Mouse (Mus musculus) intestine, embryonic 14.5 days (tissue): ENCODE results near the gene Ehd3. TPM values are rescaled to one million over a fixed set of nuclear protein-coding genes. Genes with fewer than 3 reads are reported as not detected.
"Not testable (repeated sequence)": the region's sequence is repeated elsewhere in the genome, so short reads cannot be mapped to it uniquely, and the experiment has no call there.

ENCODE experiments used
- ATAC-seq: fragments of 200-750 bp; cut with Nextera tagmentation; replicated peaks from 2 replicates; pipeline ENCODE4 v1.8.0; 2017; ENCODE audit warnings: low read depth, moderate number of reproducible peaks, moderate TSS enrichment, moderate library complexity; ENCODE audit not compliant: low FRiP score, low TSS enrichment
- DNase-seq: peaks from one replicate; pipeline ENCODE4 v3.0.0-alpha.2; 2018; ENCODE audit warnings: low spot score
- H3K27ac ChIP-seq: fragments of 300-500 bp; sonication (generic); 2 replicates; pipeline ENCODE4 v1.5.1; 2014; ENCODE audit warnings: low read depth, mild to moderate bottlenecking, control low read depth
- H3K27me3 ChIP-seq: fragments of 300-500 bp; sonication (generic); replicated peaks from 2 replicates; pipeline ENCODE4 v1.6.1; 2014; ENCODE audit warnings: low read length, control low read depth; ENCODE audit not compliant: control insufficient read depth, insufficient read depth
- H3K36me3 ChIP-seq: fragments of 300-500 bp; sonication (generic); 2 replicates; pipeline ENCODE4 v1.6.1; 2014; ENCODE audit warnings: low read length, control low read depth; ENCODE audit not compliant: control insufficient read depth, insufficient read depth
- H3K4me1 ChIP-seq: fragments of 300-500 bp; sonication (generic); replicated peaks from 2 replicates; pipeline ENCODE4 v1.6.1; 2014; ENCODE audit warnings: low read length, control low read depth, mixed read lengths; ENCODE audit not compliant: control insufficient read depth, insufficient read depth
- H3K4me2 ChIP-seq: fragments of 300-500 bp; sonication (generic); 2 replicates; pipeline ENCODE4 v1.6.1; 2014; ENCODE audit warnings: low read length
- H3K4me3 ChIP-seq: fragments of 300-500 bp; sonication (generic); 2 replicates; pipeline ENCODE4 v1.5.1; 2014; ENCODE audit warnings: low read depth, low read length, control low read depth, mixed read lengths
- H3K9ac ChIP-seq: fragments of 300-500 bp; sonication (generic); 2 replicates; pipeline ENCODE4 v1.6.1; 2014; ENCODE audit warnings: mild to moderate bottlenecking, low read length
- H3K9me3 ChIP-seq: fragments of 300-500 bp; sonication (generic); 2 replicates; pipeline ENCODE4 v1.6.1; 2016; ENCODE audit warnings: low read length, control low read depth; ENCODE audit not compliant: control insufficient read depth
- WGBS: fragments of 180-500 bp; shearing (Covaris S2); extraction: QIAGEN DNeasy Blood & Tissue Kit; methylation state at CpG from one replicate; pipeline ENCODE4 v1.1.7; 2014; 5-methylcytosine and 5-hydroxymethylcytosine counted together
- polyA plus RNA-seq: library from polyadenylated mRNA; unstranded; fragments of >200 nt; fragmentation: Nextera tagmentation; extraction: Ambion mirVana; gene quantifications from 2 replicates; pipeline ENCODE4 v1.2.1, GENCODE M21; 2014

The Ehd3 gene
- polyA plus RNA-seq, 1 experiment from 2014 or later = 6.8 TPM

DNA sequence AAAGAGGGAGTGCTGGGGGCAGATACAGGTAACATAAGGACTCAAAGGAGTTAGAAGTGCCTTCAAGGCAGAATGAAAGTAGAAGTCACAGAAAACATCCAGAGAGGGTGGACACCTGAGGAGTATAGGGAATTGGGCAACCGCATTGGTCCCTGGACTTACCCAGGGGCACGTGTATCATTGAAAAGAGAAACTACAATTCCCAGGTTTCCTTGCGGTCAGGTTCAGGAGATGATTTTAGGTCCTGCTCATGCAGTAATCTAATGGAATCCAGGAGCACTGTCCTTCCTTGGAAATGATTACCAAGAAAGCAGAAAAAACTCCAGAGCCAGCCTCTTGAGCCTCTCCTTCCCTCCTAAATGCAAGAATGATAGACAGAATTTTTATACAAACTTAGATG is 29.5 kb downstream of the Ehd3 start:
- WGBS = 90% methylated on average over 3 of the region's 3 CpGs
- ATAC-seq = no peak

DNA sequence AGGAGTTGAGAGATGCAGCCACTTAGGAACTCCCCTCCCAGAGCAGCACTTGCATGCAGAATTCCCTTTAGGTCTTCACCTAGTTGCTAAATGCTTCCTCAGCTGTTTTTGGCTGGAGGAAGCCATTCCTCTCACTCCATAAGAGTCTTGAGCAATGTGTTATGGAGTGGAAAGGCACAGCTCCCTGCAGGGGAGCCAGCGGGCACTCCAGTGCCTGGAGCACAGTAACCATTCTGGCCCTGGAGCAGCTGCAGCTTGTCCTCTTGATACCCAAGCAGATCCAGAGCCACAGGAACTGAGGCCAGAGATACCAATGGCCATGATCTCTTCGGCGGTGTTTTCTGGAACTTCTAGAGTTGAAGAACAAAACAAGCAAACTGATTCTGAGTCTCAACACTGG is 32.7 kb downstream of the Ehd3 start:
- 97% methylated on average over 3 of the region's 3 CpGs for WGBS
- Histone ChIP-seq H3K4me1 (no peaks in the 10 kb centered on the region), H3K4me3 (no peak overlapping the region), H3K9ac (no peak overlapping the region), H3K4me2 (no peak overlapping the region), H3K27ac (no peak overlapping the region), H3K27me3 (no peaks in the 10 kb centered on the region), H3K36me3 (no peaks in the 10 kb centered on the region), H3K9me3 (no peaks in the 10 kb centered on the region)
- ATAC-seq (no peak), DNase-seq (no peak)

More for the DNA sequence above, 29.5 kb downstream of the Ehd3 start:
- Histone ChIP-seq H3K9me3 (no peaks in the 10 kb centered on the region), H3K4me3 (no peak overlapping the region), H3K36me3 (no peaks in the 10 kb centered on the region), H3K9ac (no peak overlapping the region), H3K27ac (no peak overlapping the region), H3K27me3 (no peaks in the 10 kb centered on the region), H3K4me1 (no peaks in the 10 kb centered on the region), H3K4me2 (no peak overlapping the region)
- DNase-seq = no peak

DNA sequence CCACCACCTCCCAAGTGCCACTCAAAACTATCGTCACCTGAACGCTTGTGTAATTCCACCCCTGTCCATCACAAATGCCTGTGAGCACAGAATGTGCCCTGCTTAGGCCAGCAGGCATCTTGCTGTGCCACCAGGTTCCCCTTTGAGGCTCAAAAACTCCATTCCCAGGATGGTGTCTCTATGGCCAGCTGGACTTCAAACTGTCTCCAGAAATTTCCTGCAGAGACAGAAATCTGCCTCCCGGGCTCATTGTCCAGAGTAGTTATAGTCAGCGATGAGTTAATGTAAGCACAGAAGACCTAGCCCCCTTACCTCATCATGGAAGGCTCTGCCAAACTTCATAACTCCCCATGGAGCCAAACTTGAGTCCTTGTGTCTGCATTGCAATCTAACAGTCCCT is 33.3 kb downstream of the Ehd3 start:
- no peak for DNase-seq
- H3K4me3 ChIP-seq = no peak overlapping the region
- 88% methylated on average over 4 of the region's 4 CpGs for WGBS
- H3K9me3 ChIP-seq = no peaks in the 10 kb centered on the region
- no peak overlapping the region for H3K27ac ChIP-seq
- no peak for ATAC-seq
- H3K27me3 ChIP-seq = no peaks in the 10 kb centered on the region
- no peaks in the 10 kb centered on the region for H3K4me1 ChIP-seq
- no peak overlapping the region for H3K9ac ChIP-seq
- no peak overlapping the region for H3K4me2 ChIP-seq
- H3K36me3 ChIP-seq = no peaks in the 10 kb centered on the region

DNA sequence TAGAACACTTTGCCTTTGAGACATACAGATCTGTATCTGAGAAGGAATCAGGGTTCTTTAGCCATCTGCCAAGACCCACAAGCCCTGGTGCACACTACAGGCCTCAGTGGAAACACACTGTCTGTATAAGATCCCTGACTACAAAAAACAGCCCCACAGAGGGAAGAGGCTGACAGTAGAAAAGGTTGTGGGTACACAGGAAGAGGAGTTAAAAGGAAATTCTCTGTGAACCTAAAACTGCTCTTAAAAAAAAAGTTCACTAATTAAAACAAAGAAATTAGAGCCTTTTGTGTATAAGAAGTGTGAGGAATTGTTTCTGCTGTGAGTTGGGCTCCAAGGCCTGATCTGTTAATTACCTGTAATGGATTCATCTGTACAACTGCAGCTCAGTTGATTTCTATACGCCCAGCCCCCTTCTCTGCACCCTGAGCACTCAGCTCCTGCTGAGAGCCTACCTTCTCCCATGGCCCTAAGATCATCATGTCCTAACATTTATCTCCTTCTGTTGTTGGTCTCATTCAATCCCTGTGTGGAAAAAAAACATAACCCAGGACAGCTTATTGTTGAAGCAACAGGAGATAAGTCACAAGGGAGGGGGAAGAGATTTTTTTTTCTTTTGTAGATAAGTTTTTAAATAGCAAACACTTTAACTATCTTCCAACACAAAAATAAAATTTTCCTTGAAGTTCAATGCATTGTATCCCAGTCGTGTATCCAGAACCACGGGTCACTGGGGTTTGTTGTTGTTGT is 35.3 kb downstream of the Ehd3 start:
- no peak for ATAC-seq
- Histone ChIP-seq H3K36me3 (no peaks in the 10 kb centered on the region), H3K4me1 (no peaks in the 10 kb centered on the region), H3K9me3 (no peaks in the 10 kb centered on the region), H3K4me2 (no peak overlapping the region), H3K27ac (no peak overlapping the region), H3K9ac (no peak overlapping the region), H3K4me3 (no peak overlapping the region), H3K27me3 (no peaks in the 10 kb centered on the region)
- no peak for DNase-seq
- 63% methylated on average over 3 of the region's 3 CpGs for WGBS

DNA sequence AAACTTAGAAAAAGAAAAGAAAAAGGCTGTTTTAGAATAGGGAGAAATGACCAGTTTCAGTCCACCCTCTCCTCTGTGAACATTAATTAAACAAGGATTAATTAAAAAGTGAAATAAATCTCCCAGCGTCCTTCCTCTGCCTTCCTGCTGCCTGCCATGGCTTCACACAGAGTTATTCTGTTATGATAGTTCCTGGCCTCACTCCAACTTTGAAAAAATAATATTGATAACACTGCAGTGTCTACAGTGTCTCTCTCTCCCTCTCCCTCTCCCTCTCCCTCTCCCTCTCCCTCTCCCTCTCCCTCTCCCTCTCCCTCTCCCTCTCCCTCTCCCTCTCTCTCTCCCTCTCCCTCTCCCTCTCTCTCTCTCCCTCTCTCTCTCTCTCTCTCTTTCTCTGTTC is 35.9 kb downstream of the Ehd3 start:
- not testable (repeated sequence) for H3K27ac ChIP-seq, H3K4me3 ChIP-seq, H3K27me3 ChIP-seq, H3K4me1 ChIP-seq, H3K9me3 ChIP-seq, DNase-seq, H3K36me3 ChIP-seq, H3K4me2 ChIP-seq, ATAC-seq, H3K9ac ChIP-seq
- 27% methylated on average over 1 of the region's 1 CpGs for WGBS

DNA sequence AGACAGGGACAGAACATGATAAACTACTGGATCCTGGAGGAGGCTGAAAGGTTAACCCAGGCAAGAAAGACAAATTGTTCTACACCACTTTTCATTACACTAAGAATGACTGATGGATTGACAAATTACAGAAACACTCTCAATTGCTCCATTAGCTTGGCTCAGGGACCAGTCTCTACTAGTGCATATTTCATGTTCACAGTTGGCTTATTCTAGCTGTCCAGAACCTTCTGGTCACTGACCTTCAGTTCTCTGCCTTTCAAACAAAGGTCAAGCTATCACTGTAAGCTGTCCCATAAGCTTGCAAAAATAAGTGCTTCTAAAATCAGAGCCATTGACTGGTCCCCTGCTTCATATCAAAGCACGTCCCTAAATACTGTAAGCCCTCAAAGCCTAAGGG is 39.0 kb downstream of the Ehd3 start:
- Histone ChIP-seq H3K4me2 (no peak overlapping the region), H3K27me3 (no peaks in the 10 kb centered on the region), H3K9ac (no peak overlapping the region), H3K9me3 (no peaks in the 10 kb centered on the region), H3K36me3 (no peaks in the 10 kb centered on the region), H3K27ac (no peak overlapping the region), H3K4me3 (no peak overlapping the region), H3K4me1 (no peaks in the 10 kb centered on the region)
- ATAC-seq (no peak), DNase-seq (no peak)
- WGBS = 56% methylated on average over 1 of the region's 1 CpGs

DNA sequence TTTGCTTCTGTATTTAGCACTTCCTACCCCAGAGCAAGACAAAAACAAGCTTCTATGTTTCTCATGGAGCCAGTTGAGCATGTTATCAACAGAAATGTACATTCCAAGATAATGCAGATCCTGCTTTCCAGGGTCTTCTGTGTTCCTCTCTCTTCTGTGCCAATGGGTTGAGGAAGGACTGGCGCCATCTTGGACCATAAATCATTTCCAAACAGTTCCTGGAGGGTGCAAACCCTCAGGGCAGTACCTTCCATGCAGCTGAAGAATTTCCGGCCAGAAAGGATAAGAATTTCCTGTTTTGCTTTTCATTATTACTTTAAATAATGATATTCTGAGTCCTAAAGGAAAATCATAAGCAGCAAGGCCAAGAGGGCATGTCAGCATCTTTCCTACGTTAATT is 41.7 kb downstream of the Ehd3 start:
- no peak overlapping the region for H3K4me2 ChIP-seq
- 68% methylated on average over 3 of the region's 3 CpGs for WGBS

DNA sequence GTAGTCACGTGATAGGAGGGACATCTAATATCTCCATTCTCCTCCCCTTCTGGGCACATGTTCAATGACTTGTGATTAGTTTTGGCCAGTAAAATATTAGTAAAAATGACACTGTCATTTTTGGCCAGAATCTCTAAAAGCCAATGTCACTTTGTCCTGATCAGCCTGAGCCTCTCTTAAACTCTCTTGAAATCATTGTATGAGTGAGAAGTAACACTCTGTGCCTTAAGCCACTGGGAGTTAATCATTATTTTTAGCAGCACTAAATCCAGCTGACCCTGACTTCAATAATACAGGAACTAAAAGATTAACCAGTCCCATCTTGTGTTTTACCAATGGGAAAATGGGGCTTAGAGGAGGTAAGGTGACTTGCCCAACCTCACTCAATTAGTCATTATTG is 43.5 kb downstream of the Ehd3 start:
- 93% methylated on average over 1 of the region's 1 CpGs for WGBS
- H3K27ac ChIP-seq = no peak overlapping the region
- no peak overlapping the region for H3K9ac ChIP-seq
- no peaks in the 10 kb centered on the region for H3K36me3 ChIP-seq
- no peak overlapping the region for H3K4me2 ChIP-seq
- H3K4me1 ChIP-seq = no peaks in the 10 kb centered on the region
- no peak for DNase-seq
- ATAC-seq = no peak
- no peaks in the 10 kb centered on the region for H3K27me3 ChIP-seq
- H3K4me3 ChIP-seq = no peak overlapping the region
- H3K9me3 ChIP-seq = no peaks in the 10 kb centered on the region

More for the DNA sequence above, 41.7 kb downstream of the Ehd3 start:
- DNase-seq = no peak
- H3K9ac ChIP-seq = no peak overlapping the region
- H3K36me3 ChIP-seq = no peaks in the 10 kb centered on the region
- no peak for ATAC-seq
- no peak overlapping the region for H3K27ac ChIP-seq
- H3K9me3 ChIP-seq = no peaks in the 10 kb centered on the region
- H3K4me1 ChIP-seq = no peaks in the 10 kb centered on the region
- H3K4me3 ChIP-seq = no peak overlapping the region
- no peaks in the 10 kb centered on the region for H3K27me3 ChIP-seq

DNA sequence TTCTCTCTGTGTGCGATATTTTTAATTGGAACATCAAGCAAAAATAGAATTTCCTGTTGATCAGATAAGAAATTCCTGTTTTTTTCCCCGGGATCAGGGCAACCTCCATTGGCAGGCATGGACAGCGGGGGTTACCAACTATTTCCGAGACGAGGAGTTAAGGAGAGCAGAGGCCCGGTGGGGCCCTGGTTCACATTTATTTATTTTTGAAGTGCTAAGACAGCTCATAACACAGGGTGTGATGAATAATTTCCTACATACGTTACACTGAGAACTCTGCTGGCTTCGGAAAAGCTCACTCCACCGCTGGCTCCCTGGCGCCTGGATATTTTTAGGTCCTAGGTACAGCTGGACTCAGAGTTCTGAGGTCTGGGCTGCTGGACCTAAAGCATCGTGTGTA is 49.1 kb downstream of the Ehd3 start:
- DNase-seq (no peak), ATAC-seq (no peak)
- WGBS = 66% methylated on average over 11 of the region's 11 CpGs
- H3K9ac ChIP-seq = no peak overlapping the region
- no peaks in the 10 kb centered on the region for H3K4me1 ChIP-seq
- H3K27ac ChIP-seq = no peak overlapping the region
- no peaks in the 10 kb centered on the region for H3K27me3 ChIP-seq
- no peaks in the 10 kb centered on the region for H3K36me3 ChIP-seq
- H3K4me2 ChIP-seq = no peak overlapping the region
- no peaks in the 10 kb centered on the region for H3K9me3 ChIP-seq
- no peak overlapping the region for H3K4me3 ChIP-seq
